Mouse (Mus musculus) kidney, postnatal 0 days (tissue): ENCODE data around the gene Sephs1. TPM values are rescaled to one million over a fixed set of nuclear protein-coding genes. Genes with fewer than 3 reads are reported as not detected.

Experiments used
- ATAC-seq: fragments of 200-750 bp; cut with Nextera tagmentation; replicated peaks from 2 replicates; pipeline ENCODE4 v1.8.0; 2017; ENCODE audit warnings: low read depth, moderate number of reproducible peaks, moderate TSS enrichment, moderate library complexity; ENCODE audit not compliant: low FRiP score
- DNase-seq: peaks from one replicate; pipeline ENCODE4 v3.0.0-alpha.2; 2016; ENCODE audit warnings: low spot score
- H3K27ac ChIP-seq: fragments of 300-500 bp; sonication (generic); 2 replicates; pipeline ENCODE4 v1.5.1; 2014; ENCODE audit warnings: mild to moderate bottlenecking
- H3K27me3 ChIP-seq: fragments of 300-500 bp; sonication (generic); 2 replicates; pipeline ENCODE4 v1.6.1; 2014; ENCODE audit warnings: low read length, mixed read lengths; ENCODE audit not compliant: insufficient read depth
- H3K36me3 ChIP-seq: fragments of 300-500 bp; sonication (generic); 2 replicates; pipeline ENCODE4 v1.6.1; 2014; ENCODE audit warnings: low read length, mixed read lengths; ENCODE audit not compliant: insufficient read depth
- H3K4me1 ChIP-seq: fragments of 300-500 bp; sonication (generic); replicated peaks from 2 replicates; pipeline ENCODE4 v1.6.1; 2014; ENCODE audit warnings: antibody characterized with exemption, low read length, mixed read lengths; ENCODE audit not compliant: insufficient read depth
- H3K4me2 ChIP-seq: fragments of 300-500 bp; sonication (generic); 2 replicates; pipeline ENCODE4 v1.6.1; 2014; ENCODE audit warnings: mild to moderate bottlenecking, low read length, moderate library complexity, mixed read lengths
- H3K4me3 ChIP-seq: fragments of 300-500 bp; sonication (generic); replicated peaks from 2 replicates; pipeline ENCODE4 v1.5.1; 2014; ENCODE audit warnings: low read depth, low read length
- H3K9ac ChIP-seq: fragments of 300-500 bp; sonication (generic); 2 replicates; pipeline ENCODE4 v1.6.1; 2014; ENCODE audit warnings: low read depth, low read length
- H3K9me3 ChIP-seq: fragments of 300-500 bp; sonication (generic); replicated peaks from 2 replicates; pipeline ENCODE4 v1.6.1; 2016; ENCODE audit warnings: low read length, inconsistent platforms, mixed read lengths
- CTCF ChIP-seq: IDR thresholded peaks from 2 replicates; pipeline ENCODE4 v1.5.1; 2016; ENCODE audit warnings: antibody characterized with exemption, low read depth, mild to moderate bottlenecking, moderate library complexity
- WGBS: fragments of 180-500 bp; shearing (Covaris S2); extraction: QIAGEN DNeasy Blood & Tissue Kit; methylation state at CpG from one replicate; pipeline ENCODE4 v1.1.7; 2014; 5-methylcytosine and 5-hydroxymethylcytosine counted together
- polyA plus RNA-seq: library from polyadenylated mRNA; unstranded; fragments of >200 nt; fragmentation: Nextera tagmentation; extraction: Ambion mirVana; gene quantifications from 2 replicates; pipeline ENCODE4 v1.2.1, GENCODE M21; 2015

Sephs1 gene
- polyA plus RNA-seq, 1 experiment from 2014 or later, result 54.6 TPM

DNA sequence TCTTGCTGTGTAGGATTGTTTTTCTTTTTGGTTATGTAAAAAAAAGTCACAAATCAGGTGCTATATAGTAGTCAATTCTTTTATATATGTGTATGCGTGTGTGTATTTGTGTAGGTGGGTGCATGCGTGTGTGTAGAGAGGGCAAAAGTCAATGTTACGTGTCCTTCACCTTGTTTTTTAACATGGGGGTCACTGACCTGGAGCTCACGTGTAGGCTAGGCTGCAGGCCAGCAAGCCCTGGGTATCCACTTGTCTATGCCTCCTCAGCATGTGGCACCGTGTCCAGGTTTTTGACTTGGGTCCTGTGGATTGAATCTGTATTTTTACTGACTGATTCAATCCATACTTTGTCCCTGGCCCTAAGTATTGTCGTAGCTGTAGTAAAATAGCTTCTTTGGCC lies 19.3 kb downstream of the Sephs1 start:
- 88% methylated on average over 6 of the region's 6 CpGs for WGBS
- Histone ChIP-seq H3K9me3 (no peaks in the 10 kb centered on the region), H3K27me3 (no peaks in the 10 kb centered on the region), H3K36me3 (peaks cover 50% of the 10 kb centered on the region), H3K4me2 (no peak overlapping the region), H3K4me1 (no peaks in the 10 kb centered on the region), H3K4me3 (no peak overlapping the region), H3K27ac (no peak overlapping the region), H3K9ac (no peak overlapping the region)
- TF ChIP-seq CTCF, result no peak
- no peak for DNase-seq
- no peak for ATAC-seq

DNA sequence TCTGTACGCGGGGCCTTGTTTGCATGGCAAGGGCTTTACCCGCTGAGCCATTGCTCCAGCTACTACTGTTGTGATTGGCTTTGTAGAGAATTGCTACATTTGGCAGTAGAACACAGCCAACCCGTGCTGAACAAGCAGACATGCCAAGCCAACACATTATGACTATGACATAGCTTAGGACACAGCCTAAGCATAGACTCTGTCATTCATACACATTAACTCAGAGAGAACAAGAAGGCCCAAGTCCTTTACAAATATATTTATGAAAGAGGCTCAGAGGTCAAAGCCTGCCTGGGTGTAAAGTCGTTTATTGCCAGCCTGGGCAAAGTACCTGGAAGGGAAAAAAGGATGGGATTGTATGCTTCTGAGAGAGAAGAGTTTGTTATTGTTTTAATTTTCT lies 21.0 kb downstream of the Sephs1 start:
- ATAC-seq (peak; percentile 82), DNase-seq (no peak)
- H3K27ac ChIP-seq, result no peak overlapping the region
- H3K9me3 ChIP-seq, result no peaks in the 10 kb centered on the region
- no peak for TF ChIP-seq CTCF
- no peak overlapping the region for H3K4me3 ChIP-seq
- WGBS, result 88% methylated on average over 5 of the region's 5 CpGs
- no peak overlapping the region for H3K4me2 ChIP-seq
- H3K9ac ChIP-seq, result no peak overlapping the region
- H3K36me3 ChIP-seq, result peaks cover 58% of the 10 kb centered on the region
- H3K27me3 ChIP-seq, result no peaks in the 10 kb centered on the region
- H3K4me1 ChIP-seq, result no peaks in the 10 kb centered on the region

DNA sequence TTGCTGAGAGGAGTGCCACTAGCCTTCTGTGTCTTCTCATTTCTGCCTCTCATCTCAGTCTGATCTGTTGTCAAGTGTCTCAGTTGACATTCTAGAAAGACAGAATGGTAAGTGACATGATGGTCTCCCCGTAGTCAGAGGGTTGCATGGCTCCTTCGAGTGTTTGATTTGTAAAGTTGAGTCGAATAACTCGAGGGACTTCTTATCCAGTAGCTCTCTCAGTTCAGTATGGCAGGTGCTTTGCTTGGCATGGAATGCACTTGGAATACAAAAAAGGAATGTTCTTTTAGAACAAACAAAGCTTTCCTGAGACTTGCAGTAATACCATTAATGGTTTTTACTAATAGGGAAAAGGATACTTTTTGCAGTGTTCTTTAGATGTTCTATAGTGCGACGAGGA lies 25.8 kb downstream of the Sephs1 start:
- DNase-seq, result no peak
- H3K27ac ChIP-seq, result no peak overlapping the region

DNA sequence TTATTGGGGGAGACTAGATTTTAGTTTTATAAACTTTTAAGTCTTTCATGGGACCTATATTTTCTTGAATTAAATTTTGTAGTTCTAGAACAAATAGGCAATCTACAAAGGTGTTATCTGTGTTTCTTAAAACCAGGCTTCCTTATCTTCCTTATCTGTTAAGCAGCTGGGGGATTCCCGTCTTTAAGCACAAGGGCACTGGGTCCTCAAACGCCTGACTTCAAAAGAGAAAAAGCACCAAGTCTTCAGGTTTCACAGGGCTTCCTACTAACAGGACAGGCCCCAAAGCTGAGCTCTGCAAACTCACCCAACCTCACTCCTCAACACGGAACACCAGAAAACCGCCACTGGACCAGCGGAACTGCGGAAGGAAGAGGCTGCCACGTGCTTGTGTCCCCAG lies 26.6 kb downstream of the Sephs1 start:
- whole genome bisulfite sequencing, result 81% methylated on average over 7 of the region's 7 CpGs
- Histone ChIP-seq H3K27me3 (no peaks in the 10 kb centered on the region), H3K4me1 (no peaks in the 10 kb centered on the region), H3K27ac (no peak overlapping the region), H3K4me3 (no peak overlapping the region), H3K4me2 (no peak overlapping the region), H3K9me3 (no peaks in the 10 kb centered on the region), H3K9ac (no peak overlapping the region), H3K36me3 (peaks cover 27% of the 10 kb centered on the region)
- no peak for TF ChIP-seq CTCF
- no peak for ATAC-seq
- DNase-seq, result no peak

More for the DNA sequence above, 25.8 kb downstream of the Sephs1 start:
- Histone ChIP-seq H3K4me1 (no peaks in the 10 kb centered on the region), H3K9ac (no peak overlapping the region), H3K4me3 (no peak overlapping the region), H3K27me3 (no peaks in the 10 kb centered on the region), H3K9me3 (no peaks in the 10 kb centered on the region), H3K36me3 (peaks cover 31% of the 10 kb centered on the region), H3K4me2 (no peak overlapping the region)
- TF ChIP-seq CTCF, result no peak
- 92% methylated on average over 6 of the region's 6 CpGs for WGBS
- ATAC-seq, result no peak

DNA sequence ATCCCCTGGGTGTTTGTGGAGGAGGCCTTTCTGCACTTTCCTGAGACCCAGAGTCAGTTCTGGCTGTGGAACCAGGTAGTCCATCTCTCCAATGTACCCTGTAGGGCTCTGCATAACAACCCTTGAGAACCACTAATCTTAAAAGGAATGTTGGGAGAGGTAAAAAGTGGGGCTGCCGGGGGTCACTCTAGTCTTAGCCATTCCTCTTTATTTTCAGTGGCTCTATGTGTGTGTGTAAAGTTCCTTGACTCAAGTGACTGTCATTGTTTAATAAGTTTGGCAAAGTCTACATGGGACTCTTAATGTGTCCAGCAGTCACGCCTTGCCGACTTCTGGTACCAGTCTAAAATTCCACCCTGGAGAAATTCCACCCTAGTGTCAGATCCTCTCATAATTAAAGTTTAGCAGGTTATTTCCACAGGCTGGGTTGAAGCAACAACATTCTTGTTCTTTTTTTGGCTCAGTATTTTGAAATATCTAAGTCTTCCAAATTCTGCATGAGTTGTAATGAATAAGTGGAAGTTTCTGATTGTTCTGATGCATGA lies 27.5 kb downstream of the Sephs1 start:
- no peaks in the 10 kb centered on the region for H3K4me1 ChIP-seq
- no peaks in the 10 kb centered on the region for H3K27me3 ChIP-seq
- no peaks in the 10 kb centered on the region for H3K9me3 ChIP-seq
- no peak overlapping the region for H3K4me3 ChIP-seq
- H3K9ac ChIP-seq, result no peak overlapping the region
- peaks cover 27% of the 10 kb centered on the region for H3K36me3 ChIP-seq
- H3K27ac ChIP-seq, result no peak overlapping the region
- DNase-seq, result no peak
- H3K4me2 ChIP-seq, result no peak overlapping the region
- 87% methylated on average over 3 of the region's 3 CpGs for WGBS
- TF ChIP-seq CTCF, result no peak
- ATAC-seq, result peak; percentile 13; the same call in 1 of the 2 replicates

DNA sequence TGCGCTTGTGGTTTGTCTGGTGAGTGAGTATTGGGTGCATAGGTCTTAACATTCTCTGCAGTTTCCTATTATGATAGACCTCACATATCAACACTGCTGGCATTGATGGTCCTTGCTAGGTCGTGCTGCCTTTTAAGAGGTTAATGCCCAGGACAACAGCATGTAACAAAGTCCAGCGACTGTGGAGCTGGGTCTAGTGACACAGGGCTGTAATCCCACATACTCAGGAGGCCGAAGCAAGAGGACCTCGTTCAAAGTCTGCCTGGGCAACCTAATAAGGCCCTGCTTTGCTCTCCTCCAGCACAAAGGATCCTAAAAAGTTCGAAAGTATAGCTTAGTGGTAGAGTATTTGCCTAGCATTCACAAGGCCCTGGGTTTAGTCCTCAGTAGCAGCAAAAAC lies 28.5 kb downstream of the Sephs1 start:
- peaks cover 27% of the 10 kb centered on the region for H3K36me3 ChIP-seq
- ATAC-seq (no peak), DNase-seq (no peak)
- TF ChIP-seq CTCF, result no peak
- no peaks in the 10 kb centered on the region for H3K27me3 ChIP-seq
- H3K4me3 ChIP-seq, result no peak overlapping the region
- no peak overlapping the region for H3K9ac ChIP-seq
- H3K4me1 ChIP-seq, result no peaks in the 10 kb centered on the region
- H3K4me2 ChIP-seq, result no peak overlapping the region
- WGBS, result 67% methylated on average over 6 of the region's 6 CpGs
- H3K27ac ChIP-seq, result no peak overlapping the region
- no peaks in the 10 kb centered on the region for H3K9me3 ChIP-seq

DNA sequence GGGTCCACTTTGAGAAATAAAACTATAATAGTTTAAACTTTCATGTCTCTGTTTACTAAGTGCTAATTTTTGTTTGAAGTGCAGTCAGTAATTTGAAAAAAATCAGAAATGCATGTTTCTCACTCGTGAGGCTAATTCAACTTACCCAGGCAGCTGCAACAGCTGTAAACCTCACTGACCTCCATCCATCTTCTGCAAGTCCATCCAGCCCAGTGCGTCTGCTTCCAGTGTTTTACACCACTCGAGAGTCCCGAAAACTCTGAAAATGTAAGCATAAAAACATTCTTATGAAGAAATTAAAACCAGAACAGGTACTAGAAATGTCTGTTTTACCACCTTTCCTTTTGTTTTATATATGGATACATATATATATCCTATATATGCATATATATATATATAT lies 29.2 kb downstream of the Sephs1 start:
- WGBS, result 30% methylated on average over 4 of the region's 4 CpGs
- Histone ChIP-seq H3K4me2 (no peak overlapping the region), H3K4me3 (no peak overlapping the region), H3K9me3 (no peaks in the 10 kb centered on the region), H3K4me1 (no peaks in the 10 kb centered on the region), H3K36me3 (peaks cover 22% of the 10 kb centered on the region), H3K27me3 (no peaks in the 10 kb centered on the region), H3K27ac (no peak overlapping the region), H3K9ac (no peak overlapping the region)
- no peak for ATAC-seq
- TF ChIP-seq CTCF, result no peak
- peak; percentile 61 for DNase-seq
